Mouse (Mus musculus) embryo, embryonic 11 days (tissue): ENCODE results near the gene Prol1.
A peak's percentile ranks its signal among the peaks of the same experiment; 100 is the strongest.
"Not testable (repeated sequence)": the region's sequence is repeated elsewhere in the genome, so short reads cannot be mapped to it uniquely, and the experiment has no call there.

ENCODE experiments used
- DNase-seq: peaks from one replicate; pipeline ENCODE4 v3.0.0-alpha.2; 2015

The Prol1 gene

GRCm38 (mm10) chr5:88317012-88317411, at the start of gene Prol1:
Prol1 (plus strand) TSS chr5:88317312.
- DNase-seq: no peak

- no peak for DNase-seq
Observed at GRCm38 (mm10) chr5:88268619-88269018, 48.5 kb upstream of the Prol1 start, which contains the start of gene Gm7714. Gm7714 (plus strand) TSS chr5:88268919.

GRCm38 (mm10) chr5:88311307-88311706, 5.8 kb upstream of the Prol1 start:
- DNase-seq: not testable (repeated sequence)

GRCm38 (mm10) chr5:88348533-88348932, 31.4 kb downstream of the Prol1 start:
- not testable (repeated sequence) for DNase-seq

GRCm38 (mm10) chr5:88364768-88365167, 47.7 kb downstream of the Prol1 start:
- peak; percentile 44 for DNase-seq

DNA sequence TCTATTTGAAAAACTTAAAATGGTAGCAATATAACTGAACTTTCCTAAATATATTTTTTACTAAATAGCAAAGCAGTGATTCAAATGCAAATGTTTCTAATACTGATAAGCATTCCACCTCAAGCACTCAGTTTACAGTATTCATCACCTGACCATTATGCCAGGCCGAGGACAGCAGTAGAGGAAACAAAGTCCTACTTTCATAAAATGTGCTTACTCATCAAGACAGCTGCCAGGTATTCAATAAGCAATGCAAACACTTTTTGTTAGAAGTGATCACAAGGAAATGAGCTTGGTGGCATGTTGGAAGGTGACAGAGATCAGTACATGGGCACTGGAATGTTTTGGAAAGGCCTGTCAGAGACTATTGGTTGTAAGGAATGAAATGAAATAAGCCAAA, 49.8 kb downstream of the Prol1 start:
- no peak for DNase-seq

- DNase-seq: no peak
Observed at GRCm38 (mm10) chr5:88370578-88371232, 53.6 kb downstream of the Prol1 start.

DNA sequence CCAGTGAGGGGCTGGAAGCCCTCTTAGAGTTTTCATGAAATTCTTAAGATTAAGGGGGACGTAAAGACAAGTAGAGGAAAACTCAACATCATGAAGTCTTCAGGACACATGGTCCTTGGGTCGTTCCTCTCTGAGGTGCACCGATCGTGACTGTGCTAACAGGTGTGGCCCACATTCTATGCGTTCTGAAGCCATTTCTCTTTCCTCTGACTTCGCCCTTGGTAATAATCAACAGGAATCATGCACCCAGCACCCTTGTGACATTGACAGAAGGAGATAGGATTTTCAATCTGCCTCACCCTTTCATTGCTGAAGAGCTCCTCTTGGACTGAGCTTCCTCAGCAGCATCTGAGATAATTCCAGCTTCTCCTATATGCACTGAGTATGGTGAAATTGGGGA, 55.5 kb downstream of the Prol1 start:
- DNase-seq: no peak

GRCm38 (mm10) chr5:88375808-88376207, 58.7 kb downstream of the Prol1 start, which contains the start of gene Amtn:
Amtn (plus strand) TSS chr5:88376108.
- no peak for DNase-seq
